Mouse (Mus musculus) liver, adult 2 months (tissue): Measurements from ENCODE around the gene Foxred2.

ENCODE experiments used
- CTCF ChIP-seq: fragments of 200-500 bp; IDR thresholded peaks from 2 replicates; pipeline ENCODE4 v1.5.1; 2011; ENCODE audit warnings: low read depth, low read length, control low read depth
- POLR2A ChIP-seq: fragments of 200-500 bp; IDR thresholded peaks from 2 replicates; pipeline ENCODE4 v1.6.1; 2011; ENCODE audit warnings: low read length, control low read depth; ENCODE audit not compliant: insufficient read depth; ENCODE audit errors: extremely low read depth

GRCm38 (mm10) chr15:77941563-77941962 lies 15.0 kb downstream of the Foxred2 start:
- TF ChIP-seq CTCF (no peak), POLR2A (no peak)
